Mouse (Mus musculus) retina, adult 2 months (tissue): ENCODE measurements around the gene Pirt.

Experiments
- DNase-seq: peaks from one replicate; pipeline ENCODE4 v3.0.0-alpha.2; 2012; ENCODE audit warnings: low read depth, low spot score

The Pirt gene

DNA sequence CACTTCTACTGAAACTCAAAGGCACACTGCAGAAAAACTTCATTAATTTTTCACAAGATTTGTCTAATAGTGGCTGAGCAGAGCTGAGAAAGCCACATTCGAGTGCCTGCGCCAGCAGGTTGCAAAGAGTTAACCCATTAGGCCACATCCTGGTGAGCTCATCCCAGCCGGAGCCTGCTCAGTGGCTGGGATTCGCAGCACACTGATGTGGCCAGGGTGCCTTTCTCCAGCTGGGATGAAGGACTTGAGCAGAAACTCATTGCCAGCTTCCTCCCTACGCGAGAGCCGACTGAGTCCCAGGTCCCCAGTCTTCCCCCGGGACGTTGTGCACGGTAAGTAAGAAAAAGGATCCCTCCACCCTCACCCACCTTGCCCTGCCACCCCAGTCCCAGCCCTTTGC, at the start of gene Pirt:
TSS of gene Pirt (plus strand) at position 171 of the 400 bp plus-strand sequence.
- no peak for DNase-seq

DNA sequence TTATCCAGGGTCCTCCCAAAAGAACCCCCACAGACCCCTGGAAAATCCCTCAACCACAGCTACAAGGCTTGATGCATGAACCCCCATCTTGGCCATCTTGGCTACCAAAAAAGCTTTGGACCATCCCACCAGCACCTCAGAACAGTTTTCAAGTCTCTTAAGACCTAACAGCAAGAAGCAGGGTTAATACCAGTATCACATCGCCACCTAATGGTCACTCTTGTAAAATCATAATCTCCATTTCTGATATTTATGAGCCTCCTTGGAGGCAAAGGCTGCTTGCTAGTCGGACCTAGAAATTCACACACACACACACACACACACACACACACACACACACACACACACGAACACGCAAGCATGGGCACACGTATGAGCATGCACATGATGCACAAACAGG, 40.1 kb upstream of the Pirt start:
- DNase-seq = peak; percentile 42

DNA sequence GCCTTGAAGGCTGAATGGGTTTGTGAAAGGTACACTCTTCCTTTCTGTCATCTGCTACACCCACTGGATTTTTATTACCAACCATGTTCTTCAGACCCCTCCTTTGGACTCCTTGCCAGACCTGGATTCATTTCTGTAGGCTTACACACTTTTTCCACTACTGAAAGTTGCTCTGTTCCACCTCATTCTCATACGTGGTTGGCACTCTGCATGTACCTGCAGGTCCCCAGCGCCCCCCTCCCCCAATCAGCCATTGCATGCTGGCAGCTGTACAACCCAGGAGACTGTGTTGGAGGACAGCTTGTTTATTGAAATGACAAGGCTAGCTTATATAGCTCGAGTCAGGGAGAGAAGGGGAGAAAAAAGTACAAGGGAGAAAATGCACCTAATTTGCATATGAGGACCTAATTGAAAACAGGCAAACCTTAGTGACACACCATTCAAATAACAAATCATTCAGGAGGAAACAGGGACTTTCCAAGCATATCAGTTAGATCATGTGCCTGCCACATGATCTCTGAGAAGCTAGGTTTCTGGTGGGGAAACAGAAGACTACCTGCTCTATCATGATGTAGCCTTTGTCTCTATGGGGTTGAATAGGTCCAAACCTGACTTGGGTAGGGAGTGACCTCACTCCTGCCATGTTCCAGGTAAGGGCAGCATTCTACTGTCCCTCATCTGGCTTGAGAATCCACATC, 38.9 kb upstream of the Pirt start:
- no peak for DNase-seq

DNA sequence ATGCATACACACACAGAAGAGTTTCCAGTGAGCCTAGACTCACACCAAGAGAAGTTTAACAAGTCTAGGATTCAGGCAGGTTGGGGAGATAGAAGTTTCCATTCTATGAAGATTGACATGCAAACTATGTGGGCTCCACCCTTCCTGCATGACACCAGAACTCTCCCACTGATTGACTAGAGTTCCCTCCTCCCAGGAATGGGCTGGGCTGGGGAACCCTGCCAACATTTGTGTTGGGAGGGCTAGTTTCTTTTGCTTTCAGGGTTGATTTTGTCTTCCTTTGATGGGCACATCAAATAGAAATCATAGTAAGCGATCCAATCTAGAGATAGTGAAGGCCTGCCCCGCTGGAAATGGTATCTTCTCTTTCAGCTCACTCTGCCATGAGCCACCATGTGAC, 30.5 kb upstream of the Pirt start:
- no peak for DNase-seq

DNA sequence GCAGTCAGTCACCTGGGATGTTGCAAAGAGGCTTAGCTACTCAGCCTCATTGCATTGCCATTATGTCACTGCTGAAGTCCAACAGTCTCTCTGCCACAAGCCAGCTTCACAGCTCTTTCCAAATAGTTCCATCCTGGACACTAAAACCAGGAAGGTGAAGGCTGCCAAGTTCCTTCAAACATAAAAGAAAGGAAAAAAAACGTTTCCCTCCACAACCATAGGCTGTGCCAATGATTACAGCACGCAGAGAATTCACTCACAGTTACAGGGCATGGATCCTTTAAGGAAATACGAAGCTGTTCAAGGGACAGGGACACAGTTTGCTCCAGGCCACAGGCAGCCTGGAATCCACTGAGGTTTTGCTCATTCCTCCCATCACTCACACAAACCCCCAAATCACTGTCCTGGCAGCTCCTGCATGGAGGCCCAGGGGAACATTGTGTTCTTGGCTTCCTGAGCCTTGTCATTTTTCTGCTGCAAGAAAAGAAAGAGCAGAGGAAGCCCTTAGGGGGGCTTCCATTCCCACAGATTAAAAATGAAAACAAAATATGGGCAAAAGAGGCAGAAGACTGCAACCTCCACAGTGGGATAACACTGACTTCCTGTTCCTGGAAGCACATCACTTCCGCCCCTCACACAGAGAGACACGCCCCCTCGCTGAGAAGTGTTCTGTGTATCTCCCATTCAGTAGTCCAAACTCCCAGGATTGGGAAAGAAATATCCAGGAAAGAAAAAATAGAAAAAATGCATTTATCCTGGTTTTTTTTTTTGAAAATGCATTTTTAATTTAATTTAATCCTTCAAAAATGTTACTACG, 29.3 kb upstream of the Pirt start:
- no peak for DNase-seq

DNA sequence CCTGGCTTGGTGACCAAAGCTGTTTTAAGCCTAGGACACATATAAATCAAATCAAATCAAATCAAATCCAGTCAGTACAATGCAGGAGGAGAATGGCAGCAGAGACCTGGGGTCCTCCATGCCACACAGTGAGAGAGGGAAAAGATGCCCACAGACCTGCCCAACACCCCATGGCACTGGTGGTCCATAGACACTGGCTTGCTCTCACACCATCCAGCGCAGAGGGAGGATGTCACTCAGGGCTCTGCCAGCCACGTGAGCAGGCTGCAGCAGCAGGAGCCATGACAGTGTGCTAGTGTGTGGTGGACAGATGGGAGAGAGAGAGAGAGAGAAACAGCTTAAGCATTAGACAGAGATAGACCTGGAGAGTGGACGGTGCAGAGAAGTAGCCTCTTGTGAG, 19.2 kb upstream of the Pirt start:
- no peak for DNase-seq

DNA sequence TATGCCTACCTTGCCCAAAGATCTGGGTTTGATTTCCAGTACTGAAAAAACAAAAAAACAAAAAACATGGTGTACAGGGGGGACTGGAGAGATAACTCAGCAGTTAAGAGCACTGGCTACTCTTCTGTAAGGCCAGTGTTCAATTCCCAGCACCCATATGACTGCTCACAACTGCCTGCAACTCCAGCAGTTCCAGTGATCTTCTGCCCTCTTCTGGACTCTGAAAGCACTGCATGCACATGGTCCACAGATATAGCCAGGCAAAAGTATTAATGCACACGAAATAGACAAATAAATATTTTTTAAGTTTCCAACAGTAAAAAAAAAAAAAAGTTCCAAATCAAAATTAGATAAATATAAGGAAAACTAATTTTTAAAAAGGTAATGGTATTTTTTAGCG, 13.0 kb upstream of the Pirt start:
- no peak for DNase-seq

DNA sequence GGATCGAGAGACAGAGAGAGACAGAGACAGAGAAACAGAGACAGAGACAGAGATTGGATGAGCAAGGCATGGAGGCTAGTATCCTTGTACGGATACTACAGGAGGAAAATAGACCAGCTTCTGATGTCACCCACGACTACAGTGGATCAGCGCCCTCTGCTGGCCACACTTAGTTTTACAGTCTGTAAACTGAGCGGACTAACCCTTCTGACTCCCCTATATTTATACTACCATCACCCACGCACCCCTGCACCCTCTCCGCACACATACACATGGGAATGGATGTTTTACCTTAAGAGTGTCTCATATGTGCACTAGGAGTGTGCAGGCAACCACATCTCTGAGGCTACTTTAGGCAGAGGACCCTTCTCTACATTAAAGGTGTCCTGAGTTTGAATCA, 12.4 kb upstream of the Pirt start:
- DNase-seq = peak; percentile 32

DNA sequence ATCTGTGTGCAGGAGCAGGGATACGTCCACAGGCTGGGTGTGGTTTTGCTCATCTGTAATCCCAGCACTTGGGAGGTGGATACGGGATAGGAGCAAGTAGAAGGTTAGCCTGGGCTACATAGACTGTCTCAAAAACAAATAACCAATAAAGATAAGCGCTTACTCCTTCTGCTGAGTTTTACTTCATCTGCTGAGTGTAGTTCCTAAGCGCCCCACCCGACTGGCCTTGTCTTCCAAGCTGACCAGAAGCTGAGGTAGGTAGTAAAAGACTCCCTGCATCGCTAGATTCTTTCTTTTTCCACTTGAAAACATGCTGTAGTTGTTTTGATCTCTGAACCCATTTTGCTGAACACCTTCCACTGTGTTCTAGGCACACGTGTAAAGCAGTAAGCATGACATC, 9.0 kb upstream of the Pirt start:
- DNase-seq = no peak

DNA sequence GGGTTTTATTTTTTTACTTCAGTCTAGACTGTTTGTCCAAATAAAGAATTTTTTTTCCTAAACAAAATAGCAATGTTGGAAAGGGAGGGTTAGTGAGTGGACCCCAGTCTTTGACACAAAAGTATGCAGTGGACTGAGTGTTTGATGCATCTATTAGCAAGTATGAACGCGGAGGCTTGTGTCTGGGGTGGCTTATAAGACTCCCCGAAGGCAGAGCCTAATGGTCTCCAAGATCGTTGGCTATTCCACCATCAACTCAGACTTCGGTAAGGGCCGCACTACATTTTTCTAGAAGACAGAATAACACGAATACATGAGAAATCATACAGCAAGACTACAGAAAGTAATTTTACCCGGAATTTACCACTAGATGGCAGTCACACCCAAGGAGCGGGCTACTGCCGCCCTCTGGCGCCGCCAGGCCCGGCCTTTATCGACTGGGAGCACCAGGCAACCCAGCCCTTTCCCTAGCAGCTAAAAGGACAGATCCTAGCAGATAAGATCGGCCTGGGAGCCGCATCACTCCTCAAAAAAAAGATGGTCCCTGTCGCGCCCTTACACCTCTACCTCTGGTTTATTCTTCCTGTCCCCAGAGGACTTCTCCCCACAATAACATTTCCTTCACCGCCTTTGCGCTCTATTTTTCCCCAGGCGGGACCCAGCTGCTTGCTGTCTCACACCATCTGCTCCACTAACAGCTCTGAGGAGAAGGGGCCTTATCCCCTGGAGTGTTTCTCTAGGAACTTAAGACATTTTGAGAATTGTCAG, 6.0 kb upstream of the Pirt start:
- DNase-seq = peak; percentile 54

DNA sequence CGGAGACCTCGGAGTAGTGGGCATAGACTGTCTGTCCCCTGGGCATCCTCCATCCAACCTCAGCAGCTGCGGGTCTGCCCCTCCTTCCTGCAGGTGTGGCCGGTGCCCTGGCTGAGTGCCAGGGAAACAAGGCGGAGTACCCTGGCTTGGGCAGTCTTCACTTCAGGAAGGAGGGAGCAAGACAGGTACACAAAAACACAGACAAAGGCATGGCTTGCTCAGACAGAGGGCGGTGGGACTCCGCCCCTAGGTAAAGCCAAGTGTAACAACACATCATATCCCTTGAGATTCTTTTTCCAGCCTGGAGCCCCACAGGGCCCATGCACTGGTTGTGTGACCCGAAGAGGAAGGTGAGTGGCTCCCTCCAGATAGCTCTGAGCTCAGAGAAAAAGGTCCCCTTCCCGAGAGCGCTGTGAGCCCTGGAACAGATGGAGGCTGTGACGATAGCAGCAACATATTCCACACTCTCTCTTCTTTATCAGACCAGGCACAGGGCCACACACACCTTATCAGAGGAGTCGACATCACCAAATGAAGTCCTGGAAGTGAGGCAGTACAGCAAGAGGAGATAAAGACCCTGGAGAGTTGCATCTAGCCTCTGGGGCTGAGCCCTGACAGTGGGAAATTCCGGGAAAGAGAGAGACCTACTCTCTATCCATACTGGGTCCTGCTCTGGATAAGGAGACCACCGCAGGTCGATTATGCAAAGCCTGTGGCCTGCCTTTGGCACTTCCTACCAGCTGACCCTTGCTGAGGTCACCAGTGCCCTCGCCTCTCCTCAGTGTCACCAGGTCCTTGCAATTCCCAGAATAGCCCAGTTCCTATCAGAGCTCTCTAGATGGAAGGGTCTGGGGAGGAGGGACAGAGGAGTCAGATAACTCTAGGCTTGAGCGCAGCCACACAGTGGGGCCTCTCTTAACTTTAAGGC, 1.0 kb downstream of the Pirt start:
- no peak for DNase-seq

DNA sequence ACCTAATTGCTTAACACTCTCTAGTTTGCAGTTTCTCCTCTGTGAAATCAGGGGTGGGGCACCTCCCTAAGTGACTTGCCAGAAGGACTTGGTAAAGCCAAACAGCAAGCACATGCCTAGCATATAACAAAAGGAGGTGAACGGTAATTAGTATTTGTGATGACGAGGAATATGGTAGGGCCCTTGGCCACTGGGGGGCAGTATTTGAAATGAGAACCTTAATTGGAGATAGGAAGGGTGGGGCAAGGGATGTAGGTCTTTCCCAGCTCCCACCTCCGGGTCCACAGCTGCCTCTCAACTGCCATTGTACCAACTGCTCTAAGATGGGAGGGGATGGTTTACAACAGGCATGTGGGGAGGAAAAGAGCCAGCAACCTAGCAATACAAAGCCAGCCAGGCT, 2.5 kb downstream of the Pirt start:
- no peak for DNase-seq

DNA sequence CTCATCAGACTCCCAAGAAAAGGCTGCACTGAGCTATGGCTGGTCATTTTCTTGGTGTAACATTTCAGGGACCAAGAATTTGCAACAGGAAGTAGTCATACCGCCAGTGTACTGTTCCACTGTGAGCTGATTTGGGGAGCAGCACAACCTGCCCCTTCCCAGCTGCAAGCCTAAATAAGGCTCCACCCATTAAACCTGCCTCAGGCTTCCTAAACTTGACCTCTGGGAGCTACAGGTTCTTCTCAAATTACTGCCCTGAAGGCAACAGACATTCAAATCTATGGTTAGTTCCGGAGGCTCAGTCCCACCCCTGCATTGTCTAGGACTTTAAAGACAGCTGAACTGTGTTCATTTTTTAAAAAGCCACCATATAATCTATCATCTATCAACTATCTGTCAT, 8.2 kb downstream of the Pirt start:
- no peak for DNase-seq

DNA sequence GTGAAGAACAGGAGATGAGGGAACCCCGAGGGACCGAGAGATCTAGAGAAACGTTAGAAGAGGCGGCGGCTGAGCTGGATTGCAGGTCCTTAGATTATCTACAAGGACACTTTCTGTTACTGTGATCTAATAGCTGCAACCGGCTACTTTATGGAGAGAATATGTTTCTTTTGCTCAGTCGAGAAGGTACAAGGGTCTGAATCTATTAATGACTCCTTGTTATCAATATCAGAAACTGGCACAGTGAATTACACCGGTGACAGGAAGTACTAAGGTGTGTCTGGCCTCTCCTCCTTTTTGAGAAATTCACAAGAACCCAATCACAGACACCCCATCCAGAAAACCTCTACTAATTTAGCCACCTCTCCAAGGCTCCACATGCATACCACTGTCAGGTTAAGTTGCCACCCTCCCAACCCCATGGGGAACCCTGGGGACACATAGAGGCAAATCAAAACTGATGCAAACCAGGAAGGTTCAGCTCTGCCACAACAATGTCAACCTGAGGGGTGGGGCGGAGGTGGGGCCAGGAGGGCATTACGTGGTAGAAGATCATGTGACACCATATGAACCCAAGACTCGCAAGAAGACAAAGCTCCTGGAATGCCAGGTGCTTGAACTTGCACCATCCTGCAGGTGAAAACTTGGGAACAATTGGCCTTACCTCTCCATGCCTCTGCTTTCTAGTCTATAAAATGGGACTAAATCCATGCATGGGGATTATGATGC, 12.5 kb downstream of the Pirt start:
- no peak for DNase-seq

DNA sequence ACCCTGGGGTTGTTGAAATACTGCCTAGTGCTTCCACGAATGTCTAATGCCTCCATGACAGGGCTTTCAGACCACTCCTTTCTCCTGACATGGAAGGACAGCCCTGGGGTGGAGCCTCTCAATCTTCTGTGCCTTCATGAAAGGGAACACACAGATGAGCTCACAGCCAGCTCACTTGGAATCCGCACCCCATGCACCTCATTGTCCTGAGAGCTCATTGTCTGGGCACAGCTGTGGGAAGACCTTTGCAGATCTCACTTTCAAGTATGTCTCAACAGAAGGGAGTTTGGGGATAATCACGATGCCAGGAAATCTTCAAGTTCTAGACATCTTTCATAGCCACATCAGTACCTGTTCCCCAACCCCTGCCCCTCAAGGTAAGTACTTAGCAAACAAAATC, 16.5 kb downstream of the Pirt start:
- no peak for DNase-seq

DNA sequence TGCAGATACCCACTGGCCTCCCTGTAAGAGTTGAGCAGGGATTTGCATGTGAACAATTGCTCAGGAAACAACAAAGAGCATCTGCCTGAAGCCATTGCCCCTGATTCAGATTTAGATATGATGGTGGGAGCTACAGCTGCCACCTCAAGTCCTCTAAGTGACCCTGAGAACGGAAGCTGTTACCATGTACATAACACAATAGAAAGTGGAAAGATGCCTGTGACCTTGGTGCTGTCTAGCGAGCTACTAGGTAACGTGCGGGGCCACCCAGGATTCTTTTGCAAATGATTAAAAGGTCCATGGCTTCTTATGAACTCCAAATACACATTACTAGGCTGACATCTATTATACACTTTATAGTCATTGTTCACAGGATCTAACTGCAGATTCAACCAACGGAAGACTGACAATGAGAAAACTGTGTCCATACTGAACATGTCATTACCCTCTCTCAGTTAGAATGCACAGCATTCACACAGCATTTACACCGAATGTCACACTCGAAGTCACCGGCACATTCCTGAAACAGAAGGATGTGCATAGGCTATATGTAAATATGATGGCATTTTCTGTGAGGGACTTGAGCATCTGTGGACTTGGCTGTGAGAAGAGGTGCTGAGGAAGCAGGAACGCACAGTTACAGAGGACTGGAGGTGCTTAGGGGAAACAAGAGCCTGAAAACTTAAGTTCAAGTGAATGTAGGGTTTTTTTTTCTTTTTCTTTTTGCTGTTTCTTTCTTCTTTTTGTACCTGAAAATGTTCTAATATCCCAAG, 21.2 kb downstream of the Pirt start:
- DNase-seq = no peak

DNA sequence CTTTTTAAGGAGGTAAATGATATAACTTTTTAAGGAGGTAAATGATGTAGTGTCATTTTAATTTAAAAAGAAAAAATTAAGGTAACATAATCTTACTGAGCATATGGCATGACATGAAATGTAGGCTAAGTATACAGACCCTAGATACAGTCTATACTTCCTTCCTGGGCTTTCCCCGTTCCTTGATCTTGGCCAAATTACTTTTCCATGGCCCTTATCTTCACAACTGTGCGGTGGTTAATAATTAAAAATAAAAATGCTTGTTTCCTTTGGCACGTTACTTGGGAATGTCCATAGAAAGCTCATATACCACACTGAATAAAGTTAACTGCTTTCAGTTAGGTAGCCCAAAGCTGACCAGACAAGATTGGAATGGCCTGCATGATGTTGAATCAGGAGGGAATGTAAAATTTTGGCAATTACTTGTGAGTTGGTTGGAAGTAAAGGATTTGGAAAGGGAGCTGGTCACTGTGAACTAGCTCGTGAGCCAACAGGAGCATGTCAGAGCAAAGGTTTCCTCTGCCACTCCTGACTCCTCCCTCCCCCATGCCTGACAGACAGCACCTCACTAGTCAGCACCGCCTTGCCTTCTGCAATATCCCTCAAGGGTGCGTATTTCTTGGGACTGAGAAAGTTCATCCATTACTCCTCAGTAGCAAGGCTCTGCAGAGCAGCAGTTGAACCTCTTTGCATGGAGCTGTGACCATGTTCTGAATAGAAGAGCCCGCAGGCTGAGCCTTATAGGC, 22.8 kb downstream of the Pirt start:
- DNase-seq = no peak

DNA sequence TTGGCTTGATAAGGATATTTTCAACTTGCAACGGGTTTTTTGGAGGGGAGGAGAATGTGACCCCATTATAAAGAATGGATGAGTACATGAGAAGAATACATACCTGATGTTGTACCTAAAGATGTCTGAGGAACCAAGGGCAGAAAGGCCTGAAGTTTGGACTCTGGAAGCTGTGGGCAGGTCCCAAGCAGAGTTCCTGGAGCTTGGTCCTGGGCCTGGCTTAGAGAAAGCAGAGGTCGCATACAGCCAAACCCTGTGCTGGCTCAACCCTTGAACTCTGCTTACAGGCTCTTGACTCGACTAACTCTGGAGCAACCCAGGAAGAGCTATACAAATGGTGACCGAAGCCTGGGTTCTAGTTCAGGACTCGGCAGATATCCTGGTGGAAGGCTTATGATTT, 30.2 kb downstream of the Pirt start:
- no peak for DNase-seq

DNA sequence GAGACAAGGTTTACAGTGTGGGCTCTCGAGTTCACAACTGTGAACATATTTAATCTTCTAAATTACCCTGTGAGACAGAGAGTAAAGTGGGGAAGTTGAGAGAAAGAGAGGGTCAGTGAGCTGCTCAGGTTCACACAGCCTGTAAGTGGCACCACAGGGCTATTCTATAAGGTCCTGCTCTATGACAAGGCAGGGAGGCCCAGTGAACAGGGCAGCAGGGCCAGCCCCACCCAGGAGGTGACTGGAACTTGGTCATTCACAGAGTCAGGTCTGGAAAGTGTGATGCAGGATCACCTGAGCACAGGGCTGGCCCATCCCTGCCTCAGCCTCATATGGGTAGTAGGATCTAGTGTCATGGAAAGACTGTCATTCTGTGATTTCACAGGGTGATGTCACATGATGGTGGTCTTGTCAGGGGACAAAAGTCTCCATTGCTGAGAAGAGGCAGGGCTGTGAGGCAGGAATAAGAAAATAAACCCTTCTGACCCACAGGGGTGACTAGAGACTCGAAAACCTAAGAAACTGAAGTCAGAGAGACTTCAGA, 33.5 kb downstream of the Pirt start:
- DNase-seq = no peak
